Mouse (Mus musculus): Measurements from ENCODE around the gene Shroom1. TPM values are rescaled to one million over a fixed set of nuclear protein-coding genes. Genes with fewer than 3 reads are reported as not detected.

The Shroom1 gene
- total and polyA plus RNA-seq, 2 experiments from 2014 or later = 3.4 to 10.9 TPM

DNA sequence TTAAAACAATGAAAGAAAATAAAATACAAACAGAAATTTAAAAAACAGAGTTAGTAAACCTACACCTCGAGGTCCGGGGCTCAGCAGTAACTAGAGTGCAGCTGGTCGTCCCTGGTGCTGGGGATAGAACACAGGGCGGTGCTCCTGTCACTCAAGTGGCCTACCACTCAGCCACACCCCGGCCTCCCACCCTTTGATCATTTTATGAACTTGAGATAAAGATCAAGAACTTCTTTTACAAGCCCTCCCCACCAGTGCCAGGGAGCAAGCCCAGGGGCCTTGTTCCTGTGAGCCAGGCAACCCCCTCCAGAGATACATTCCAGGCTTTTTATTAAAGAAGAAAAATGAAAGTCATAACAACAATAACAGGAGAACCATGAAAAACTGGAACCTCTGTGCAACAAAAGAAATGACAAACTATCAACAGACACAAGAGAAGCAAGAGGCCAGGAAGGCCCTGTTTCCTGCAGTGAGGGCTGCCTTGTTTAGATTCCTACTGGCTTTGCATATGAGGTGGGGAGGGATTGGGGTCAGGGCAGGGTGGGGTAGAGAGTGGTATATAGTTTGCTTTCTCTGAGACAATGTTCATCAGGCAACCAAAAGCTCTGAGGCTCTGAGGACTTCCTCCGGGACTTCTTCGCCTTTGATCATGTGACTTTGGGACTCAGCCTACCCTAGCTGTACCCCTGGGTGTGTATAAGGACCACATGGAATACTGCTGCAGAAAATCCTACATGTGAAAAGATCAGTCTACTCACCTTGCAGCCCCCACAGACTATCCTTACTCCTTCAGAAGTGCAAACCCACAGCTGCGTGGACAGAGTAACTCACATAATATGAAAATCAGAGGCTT lies 60.0 kb downstream of the Shroom1 start:
- no peak for ATAC-seq (ENCODE audit: low FRiP score)
- DNase-seq (ENCODE audit: low spot score) = no peak
- H3K36me3 ChIP-seq (ENCODE audit: insufficient read depth, low read length) = no peaks in the 10 kb centered on the region
- H3K27me3 ChIP-seq (ENCODE audit: insufficient read depth, low read length) = no peaks in the 10 kb centered on the region
- 53% methylated on average over 8 of the region's 8 CpGs for WGBS
- no peaks in the 10 kb centered on the region for H3K4me1 ChIP-seq (ENCODE audit: insufficient read depth, low read length)
- no peak overlapping the region for H3K9ac ChIP-seq (replicated peaks; ENCODE audit: low read length, poor library complexity, severe bottlenecking)
- H3K4me2 ChIP-seq (ENCODE audit: low read depth, low read length, poor library complexity, severe bottlenecking) = no peak overlapping the region
- H3K9me3 ChIP-seq (ENCODE audit: low read length) = no peaks in the 10 kb centered on the region
- H3K4me3 ChIP-seq (ENCODE audit: low read depth, low read length) = no peak overlapping the region
- no peak for TF ChIP-seq CTCF (IDR thresholded peaks at IDR 0.05)
- no peak overlapping the region for H3K27ac ChIP-seq (ENCODE audit: low read depth, low read length)

Small RNA genes lying within 50 kb of the gene (microRNA-seq; reads per million reads assigned to microRNA genes)
- gene Mir6920 (ENCODE audit: borderline number of aligned reads) = 1.3 reads per million

Other genes with a start within 250 kb of the Shroom1 start
- gene Hspa4, start 156.7 kb upstream of the Shroom1 start, total RNA-seq (2014; rRNA removed) = 93.7 and 112 TPM in 2 replicates
- 42.8 and 43.3 TPM in 2 replicates for gene Hspa4, start 156.7 kb upstream of the Shroom1 start, polyA plus RNA-seq (2015; fragmentation: Nextera tagmentation; extraction: Ambion mirVana)
- gene Zcchc10, start 132.5 kb upstream of the Shroom1 start, total RNA-seq (2014; rRNA removed) = 0.11 and 0.76 TPM in 2 replicates
- gene Zcchc10, start 132.5 kb upstream of the Shroom1 start, polyA plus RNA-seq (2015; fragmentation: Nextera tagmentation; extraction: Ambion mirVana) = 16.3 and 17.4 TPM in 2 replicates
- 103 and 126 TPM in 2 replicates for gene Aff4, start 106.4 kb upstream of the Shroom1 start, total RNA-seq (2014; rRNA removed)
- gene Aff4, start 106.4 kb upstream of the Shroom1 start, polyA plus RNA-seq (2015; fragmentation: Nextera tagmentation; extraction: Ambion mirVana) = 64.6 and 90.2 TPM in 2 replicates
- gene Leap2, start 34.0 kb upstream of the Shroom1 start, total RNA-seq (2014; rRNA removed) = not detected in 2 replicates
- not detected in 2 replicates for gene Leap2, start 34.0 kb upstream of the Shroom1 start, polyA plus RNA-seq (2015; fragmentation: Nextera tagmentation; extraction: Ambion mirVana)
- gene Uqcrq, start 26.4 kb upstream of the Shroom1 start, total RNA-seq (2014; rRNA removed) = 19.6 and 23.8 TPM in 2 replicates
- 860 and 944 TPM in 2 replicates for gene Uqcrq, start 26.4 kb upstream of the Shroom1 start, polyA plus RNA-seq (2015; fragmentation: Nextera tagmentation; extraction: Ambion mirVana)
- gene Gdf9, start 26.2 kb upstream of the Shroom1 start, total RNA-seq (2014; rRNA removed) = 0.05 and 5.5 TPM in 2 replicates
- gene Gdf9, start 26.2 kb upstream of the Shroom1 start, polyA plus RNA-seq (2015; fragmentation: Nextera tagmentation; extraction: Ambion mirVana) = 1.1 and 2.3 TPM in 2 replicates
- gene Gm10447, start 95 bp upstream of the Shroom1 start, total RNA-seq (2014; rRNA removed) = not detected in 2 replicates
- gene Gm10447, start 95 bp upstream of the Shroom1 start, polyA plus RNA-seq (2015; fragmentation: Nextera tagmentation; extraction: Ambion mirVana) = 0.11 TPM in 2 replicates
- gene Gm9837, start 13.3 kb downstream of the Shroom1 start, total RNA-seq (2014; rRNA removed) = not detected in 2 replicates
- not detected in 2 replicates for gene Gm9837, start 13.3 kb downstream of the Shroom1 start, polyA plus RNA-seq (2015; fragmentation: Nextera tagmentation; extraction: Ambion mirVana)
- gene Gm9945, start 23.0 kb downstream of the Shroom1 start, total RNA-seq (2014; rRNA removed) = not detected in 2 replicates
- 0.33 and 0.43 TPM in 2 replicates for gene Gm9945, start 23.0 kb downstream of the Shroom1 start, polyA plus RNA-seq (2015; fragmentation: Nextera tagmentation; extraction: Ambion mirVana)
- gene Sowaha, start 23.1 kb downstream of the Shroom1 start, total RNA-seq (2014; rRNA removed) = 6.6 and 7.3 TPM in 2 replicates
- gene Sowaha, start 23.1 kb downstream of the Shroom1 start, polyA plus RNA-seq (2015; fragmentation: Nextera tagmentation; extraction: Ambion mirVana) = 3.5 and 4.0 TPM in 2 replicates
- 44.8 and 54.6 TPM in 2 replicates for gene Sept8, start 62.1 kb downstream of the Shroom1 start, total RNA-seq (2014; rRNA removed)
- 18.7 and 19.7 TPM in 2 replicates for gene Sept8, start 62.1 kb downstream of the Shroom1 start, polyA plus RNA-seq (2015; fragmentation: Nextera tagmentation; extraction: Ambion mirVana)
- 114 and 117 TPM in 2 replicates for gene Kif3a, start 110.2 kb downstream of the Shroom1 start, total RNA-seq (2014; rRNA removed)
- 335 and 386 TPM in 2 replicates for gene Kif3a, start 110.2 kb downstream of the Shroom1 start, polyA plus RNA-seq (2015; fragmentation: Nextera tagmentation; extraction: Ambion mirVana)
- not detected in 2 replicates for gene Il4, start 161.5 kb downstream of the Shroom1 start, total RNA-seq (2014; rRNA removed)
- gene Il4, start 161.5 kb downstream of the Shroom1 start, polyA plus RNA-seq (2015; fragmentation: Nextera tagmentation; extraction: Ambion mirVana) = 3.9 and 4.9 TPM in 2 replicates
- gene Il13, start 177.5 kb downstream of the Shroom1 start, total RNA-seq (2014; rRNA removed) = not detected in 2 replicates
- gene Il13, start 177.5 kb downstream of the Shroom1 start, polyA plus RNA-seq (2015; fragmentation: Nextera tagmentation; extraction: Ambion mirVana) = not detected in 2 replicates